Mouse (Mus musculus) lung, postnatal 0 days (tissue): ENCODE measurements around the gene Hist1h2bf. TPM values are rescaled to one million over a fixed set of nuclear protein-coding genes. Genes with fewer than 3 reads are reported as not detected.

Source experiments
- ATAC-seq: fragments of 200-750 bp; cut with Nextera tagmentation; 2 replicates; pipeline ENCODE4 v1.8.0; 2017; ENCODE audit warnings: moderate library complexity
- DNase-seq: peaks from one replicate; pipeline ENCODE4 v3.0.0-alpha.2; 2016; ENCODE audit warnings: low spot score
- H3K27ac ChIP-seq: fragments of 300-500 bp; sonication (generic); 2 replicates; pipeline ENCODE4 v1.5.1; 2014; ENCODE audit warnings: antibody characterized with exemption, mild to moderate bottlenecking, low read length, mixed read lengths
- H3K27me3 ChIP-seq: fragments of 300-500 bp; sonication (generic); replicated peaks from 2 replicates; pipeline ENCODE4 v1.6.1; 2014; ENCODE audit warnings: low read length, mixed read lengths; ENCODE audit not compliant: insufficient read depth
- H3K36me3 ChIP-seq: fragments of 300-500 bp; sonication (generic); 2 replicates; pipeline ENCODE4 v1.6.1; 2014; ENCODE audit warnings: low read length, mixed read lengths; ENCODE audit not compliant: insufficient read depth
- H3K4me1 ChIP-seq: fragments of 300-500 bp; sonication (generic); 2 replicates; pipeline ENCODE4 v1.6.1; 2014; ENCODE audit warnings: antibody characterized with exemption, low read depth, low read length, mixed read lengths; ENCODE audit not compliant: insufficient read depth
- H3K4me2 ChIP-seq: fragments of 300-500 bp; sonication (generic); replicated peaks from 2 replicates; pipeline ENCODE4 v1.6.1; 2014; ENCODE audit warnings: low read depth, mild to moderate bottlenecking, low read length, moderate library complexity, mixed read lengths
- H3K4me3 ChIP-seq: fragments of 300-500 bp; sonication (generic); 2 replicates; pipeline ENCODE4 v1.5.1; 2014; ENCODE audit warnings: low read depth, low read length
- H3K9ac ChIP-seq: fragments of 300-500 bp; sonication (generic); replicated peaks from 2 replicates; pipeline ENCODE4 v1.6.1; 2014; ENCODE audit warnings: low read depth, mild to moderate bottlenecking
- H3K9me3 ChIP-seq: fragments of 300-500 bp; sonication (generic); 2 replicates; pipeline ENCODE4 v1.6.1; 2016; ENCODE audit warnings: low read length, mixed read lengths
- CTCF ChIP-seq: IDR thresholded peaks from 2 replicates; pipeline ENCODE4 v1.5.1; 2016; ENCODE audit warnings: antibody characterized with exemption, mild to moderate bottlenecking
- EP300 ChIP-seq: IDR thresholded peaks from 2 replicates; pipeline ENCODE4 v1.6.1; 2016; ENCODE audit warnings: antibody characterized with exemption, mild to moderate bottlenecking, control low read depth
- WGBS: fragments of 180-500 bp; shearing (Covaris S2); extraction: QIAGEN DNeasy Blood & Tissue Kit; methylation state at CpG from one replicate; pipeline ENCODE4 v1.1.7; 2014; 5-methylcytosine and 5-hydroxymethylcytosine counted together
- polyA plus RNA-seq: library from polyadenylated mRNA; unstranded; fragments of >200 nt; fragmentation: Nextera tagmentation; extraction: Ambion mirVana; gene quantifications from 2 replicates; pipeline ENCODE4 v1.2.1, GENCODE M21; 2015

Hist1h2bf gene
- polyA plus RNA-seq, 1 experiment from 2014 or later: 0.48 TPM

DNA sequence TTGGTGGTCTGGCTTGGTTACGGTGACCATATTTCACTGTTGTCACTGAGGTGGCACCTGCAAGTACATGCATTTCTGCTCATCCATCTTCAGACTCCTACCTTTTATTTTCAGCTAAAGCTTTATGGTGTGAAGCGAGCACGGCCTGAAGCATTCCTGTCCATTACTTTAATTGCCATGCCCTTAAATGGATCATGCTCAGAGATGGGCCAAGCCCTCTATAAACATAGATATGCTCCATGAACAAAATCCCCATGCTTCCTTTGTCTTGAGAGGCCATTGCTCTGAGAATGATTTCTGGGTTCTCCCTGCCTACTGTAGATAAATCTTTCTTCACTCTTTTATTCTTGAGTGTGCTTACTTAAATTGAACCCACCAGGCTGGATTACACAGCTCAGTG is 30.5 kb upstream of the Hist1h2bf start:
- Histone ChIP-seq H3K9ac (no peak overlapping the region), H3K4me3 (no peak overlapping the region), H3K27me3 (no peaks in the 10 kb centered on the region), H3K27ac (no peak overlapping the region), H3K9me3 (no peaks in the 10 kb centered on the region), H3K4me2 (no peak overlapping the region), H3K4me1 (no peaks in the 10 kb centered on the region), H3K36me3 (no peaks in the 10 kb centered on the region)
- 76% methylated on average over 3 of the region's 3 CpGs for WGBS
- no peak for DNase-seq
- no peak for ATAC-seq
- TF ChIP-seq CTCF (no peak), EP300 (no peak)

DNA sequence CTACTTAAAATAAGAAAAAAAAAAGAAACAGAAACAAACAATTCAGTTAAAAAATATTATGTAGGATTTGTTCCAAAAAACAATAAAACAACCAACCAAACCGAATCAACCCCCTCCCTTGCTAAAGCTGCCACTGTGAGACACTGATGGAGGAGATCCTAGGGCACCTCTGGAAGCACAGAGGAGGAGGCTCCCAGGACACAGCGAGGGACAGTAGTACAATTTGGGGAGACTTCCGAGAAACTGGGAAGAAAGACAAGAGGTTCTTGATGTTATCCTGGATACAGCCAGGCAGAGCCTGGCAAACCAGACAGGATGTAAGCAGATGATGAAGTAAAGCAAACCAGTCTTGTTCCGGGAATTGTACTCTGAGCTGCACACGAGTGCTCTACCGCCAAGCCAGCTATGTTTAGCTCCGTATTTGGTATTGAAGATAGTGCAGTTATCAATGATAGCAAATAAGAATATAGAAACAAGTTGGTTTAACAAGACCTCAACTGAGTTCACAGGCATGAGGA is 29.2 kb upstream of the Hist1h2bf start:
- peak; percentile 76 for TF ChIP-seq EP300
- no peak for TF ChIP-seq CTCF
- no peaks in the 10 kb centered on the region for H3K36me3 ChIP-seq
- no peak overlapping the region for H3K27ac ChIP-seq
- 55% methylated on average over 7 of the region's 7 CpGs for WGBS
- H3K4me3 ChIP-seq: no peak overlapping the region
- ATAC-seq: peak; percentile 62; the same call in 1 of the 2 replicates
- H3K9me3 ChIP-seq: no peaks in the 10 kb centered on the region
- no peaks in the 10 kb centered on the region for H3K27me3 ChIP-seq
- H3K9ac ChIP-seq: no peak overlapping the region
- no peaks in the 10 kb centered on the region for H3K4me1 ChIP-seq
- no peak overlapping the region for H3K4me2 ChIP-seq
- peak; percentile 52 for DNase-seq

DNA sequence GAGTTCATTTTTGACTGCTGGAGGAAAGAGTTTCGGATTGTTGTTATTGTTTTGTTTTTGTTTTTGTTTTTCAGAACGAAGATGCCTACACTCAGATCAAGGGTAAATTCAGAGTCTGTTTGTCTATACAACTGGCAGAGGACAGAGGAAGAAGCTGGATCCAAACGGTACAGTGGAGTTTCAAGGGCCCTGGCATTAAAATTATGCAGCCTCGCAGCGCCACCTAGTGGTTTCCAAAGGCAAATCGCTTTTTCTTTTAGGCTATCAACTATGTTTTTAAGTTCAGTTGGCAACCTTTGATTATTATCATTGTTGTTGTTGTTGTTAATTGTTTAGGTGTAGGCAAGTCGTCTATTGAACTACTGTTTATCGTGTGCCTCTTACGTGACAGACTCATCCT is 24.0 kb upstream of the Hist1h2bf start:
- ATAC-seq: peak; percentile 56; the same call in 1 of the 2 replicates
- peak; percentile 90 for DNase-seq

DNA sequence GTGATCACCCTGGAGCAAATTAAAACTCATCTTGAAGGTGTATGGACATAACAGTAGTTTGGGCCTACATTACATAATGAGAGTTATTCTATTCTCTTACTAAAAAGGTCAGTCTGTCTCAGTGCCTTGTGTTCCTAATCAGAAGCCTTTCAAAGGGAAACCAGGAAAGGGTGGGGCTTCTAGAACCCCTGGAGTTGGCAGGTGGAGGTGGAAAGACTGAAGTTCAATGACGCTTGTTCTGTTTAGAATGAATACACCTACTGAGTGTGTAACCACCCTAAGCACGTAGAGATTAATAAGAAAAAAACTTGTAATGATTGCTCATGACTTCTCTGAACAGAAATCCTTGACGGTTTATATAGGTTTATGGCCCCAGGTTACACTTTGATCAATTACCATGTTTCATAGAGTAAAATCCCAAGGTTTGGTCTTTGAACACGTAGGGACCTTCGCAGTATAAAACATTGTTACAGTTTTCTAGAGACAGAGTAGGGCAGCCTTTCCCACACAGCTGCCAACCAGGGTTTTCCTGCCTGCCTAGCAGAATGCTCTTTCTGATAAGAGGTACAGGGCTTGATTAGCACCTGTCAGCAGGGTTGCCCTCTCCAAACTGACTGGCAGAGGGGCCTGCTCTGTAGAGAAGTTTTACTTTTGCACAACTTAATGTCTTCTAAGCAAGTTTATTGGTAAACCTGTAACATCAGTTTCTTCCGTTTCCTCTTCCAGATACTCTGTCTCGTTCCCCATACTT is 21.8 kb upstream of the Hist1h2bf start:
- 79% methylated on average over 7 of the region's 7 CpGs for WGBS
- no peaks in the 10 kb centered on the region for H3K36me3 ChIP-seq
- H3K9me3 ChIP-seq: no peaks in the 10 kb centered on the region
- H3K4me1 ChIP-seq: no peaks in the 10 kb centered on the region
- TF ChIP-seq EP300: no peak
- no peak for TF ChIP-seq CTCF
- no peak overlapping the region for H3K4me3 ChIP-seq
- H3K27ac ChIP-seq: no peak overlapping the region
- DNase-seq (no peak), ATAC-seq (no peak)
- H3K9ac ChIP-seq: no peak overlapping the region
- H3K27me3 ChIP-seq: no peaks in the 10 kb centered on the region
- no peak overlapping the region for H3K4me2 ChIP-seq

More for the DNA sequence above, 24.0 kb upstream of the Hist1h2bf start:
- Histone ChIP-seq H3K9ac (no peak overlapping the region), H3K36me3 (no peaks in the 10 kb centered on the region), H3K9me3 (no peaks in the 10 kb centered on the region), H3K4me3 (no peak overlapping the region), H3K4me2 (no peak overlapping the region), H3K27me3 (no peaks in the 10 kb centered on the region), H3K4me1 (no peaks in the 10 kb centered on the region), H3K27ac (no peak overlapping the region)
- WGBS: 4% methylated on average over 9 of the region's 9 CpGs
- TF ChIP-seq CTCF (peak; percentile 85), EP300 (peak; percentile 67; the same call in 1 of the 2 replicates)

DNA sequence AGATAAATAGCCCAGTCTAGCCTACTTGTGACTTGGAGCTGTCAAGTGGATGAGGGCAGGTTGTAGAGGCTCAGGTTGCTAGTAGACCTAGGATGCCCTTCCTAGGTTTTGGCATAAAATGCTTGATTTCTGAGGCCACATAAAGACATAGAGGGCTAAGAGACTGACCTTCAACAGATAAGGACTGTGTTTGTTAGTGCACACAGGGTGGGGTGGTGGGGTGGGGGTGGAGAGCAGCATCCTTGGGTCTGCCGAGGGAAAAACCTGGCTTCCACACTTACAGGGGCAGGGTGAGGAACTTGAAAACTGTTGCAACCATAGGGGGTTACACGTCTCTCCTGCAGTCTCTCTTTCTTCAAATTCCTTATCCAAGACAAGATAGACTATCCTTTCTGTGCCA is 21.2 kb upstream of the Hist1h2bf start:
- no peak overlapping the region for H3K27ac ChIP-seq
- H3K36me3 ChIP-seq: no peaks in the 10 kb centered on the region
- 81% methylated on average over 2 of the region's 2 CpGs for WGBS
- no peaks in the 10 kb centered on the region for H3K4me1 ChIP-seq
- TF ChIP-seq CTCF (no peak), EP300 (no peak)
- no peak for DNase-seq
- ATAC-seq: no peak
- no peak overlapping the region for H3K4me3 ChIP-seq
- no peaks in the 10 kb centered on the region for H3K27me3 ChIP-seq
- H3K9me3 ChIP-seq: no peaks in the 10 kb centered on the region
- H3K4me2 ChIP-seq: no peak overlapping the region
- H3K9ac ChIP-seq: no peak overlapping the region

DNA sequence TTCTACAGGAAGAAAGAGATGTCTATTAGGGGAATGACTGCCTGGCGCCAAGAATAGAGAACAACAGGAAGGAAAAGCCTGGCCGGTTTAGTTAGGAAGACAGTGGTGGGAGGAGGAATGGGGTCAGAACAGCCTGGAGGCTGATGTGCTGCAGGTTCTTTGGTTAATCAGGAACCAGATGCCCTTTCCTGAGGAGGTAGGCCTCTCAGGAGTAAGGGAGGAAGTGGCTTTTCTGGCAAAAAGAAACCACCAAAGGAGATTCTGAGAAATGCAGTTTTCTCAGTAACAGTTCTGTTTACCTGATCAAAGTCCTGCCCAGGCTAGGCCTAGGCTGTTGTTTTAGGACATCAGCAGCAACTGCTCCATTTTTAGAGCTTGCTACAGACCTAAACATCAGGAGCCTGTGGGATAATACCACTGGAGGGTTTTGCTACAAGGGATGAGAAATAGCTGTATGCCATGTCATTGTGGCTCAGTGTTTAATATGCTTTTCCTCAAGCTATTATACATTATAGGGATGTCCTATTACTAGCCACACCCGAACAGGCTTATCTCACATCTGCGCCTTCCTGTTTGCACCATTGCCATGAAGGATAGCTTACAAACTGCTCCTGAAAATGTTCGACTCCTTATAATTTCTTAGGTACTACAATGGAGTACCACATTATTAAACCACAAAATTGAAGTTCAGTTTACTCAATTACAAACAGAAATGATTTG is 19.2 kb upstream of the Hist1h2bf start:
- ATAC-seq (peak; percentile 83), DNase-seq (peak; percentile 50)
- 50% methylated on average over 5 of the region's 5 CpGs for WGBS
- Histone ChIP-seq H3K27me3 (no peaks in the 10 kb centered on the region), H3K4me2 (no peak overlapping the region), H3K9me3 (no peaks in the 10 kb centered on the region), H3K4me1 (no peaks in the 10 kb centered on the region), H3K9ac (no peak overlapping the region), H3K4me3 (no peak overlapping the region), H3K27ac (peak overlapping the region; percentile 57), H3K36me3 (no peaks in the 10 kb centered on the region)
- TF ChIP-seq CTCF: no peak
- TF ChIP-seq EP300: peak; percentile 62; the same call in 1 of the 2 replicates
